Mouse (Mus musculus): ENCODE data around the gene Pde1b. TPM values are rescaled to one million over a fixed set of nuclear protein-coding genes. Genes with fewer than 3 reads are reported as not detected.

Gene Pde1b
- polyA plus RNA-seq, 1 experiment from 2014 or later: 2.2 TPM

- TF ChIP-seq CTCF (IDR thresholded peaks at IDR 0.05) (no peak), EP300 (IDR thresholded peaks at IDR 0.05) (no peak)
- peak overlapping the region; percentile 80 for H3K4me2 ChIP-seq (replicated peaks; ENCODE audit: low read depth, low read length)
- ATAC-seq (peak; percentile 16), DNase-seq (ENCODE audit: low spot score) (no peak)
- 0 out of 2 replicates have a peak, but pooled peaks cover 6% of the 10 kb centered on the region for H3K27me3 ChIP-seq (replicated peaks; ENCODE audit: insufficient read depth, low read length)
- peak overlapping the region; percentile 42 for H3K4me3 ChIP-seq (ENCODE audit: low read depth, low read length)
- no peaks in the 10 kb centered on the region for H3K36me3 ChIP-seq (ENCODE audit: insufficient read depth, low read length)
- 0 out of 2 replicates have a peak overlapping the region, but pooled peaks have one; percentile 16 for H3K9ac ChIP-seq (replicated peaks; ENCODE audit: low read depth)
- H3K4me1 ChIP-seq (ENCODE audit: insufficient read depth, low read depth, low read length): 0 out of 2 replicates have a peak, but pooled peaks cover 4% of the 10 kb centered on the region
- 2% methylated on average over 32 of the region's 37 CpGs for WGBS
- H3K27ac ChIP-seq (ENCODE audit: low read length): no peak overlapping the region
- H3K9me3 ChIP-seq (ENCODE audit: low read length): no peaks in the 10 kb centered on the region
These were observed 34.4 kb downstream of the Pde1b start for GRCm38 (mm10) chr15:103537011-103537821.

- Histone ChIP-seq H3K9ac (replicated peaks; ENCODE audit: low read depth) (0 out of 2 replicates have a peak within 1 kb of the TSS, but pooled peaks have one; percentile 16), H3K9me3 (ENCODE audit: low read length) (no peaks in the 10 kb centered on the region), H3K4me2 (replicated peaks; ENCODE audit: low read depth, low read length) (peak within 1 kb of the TSS; percentile 80), H3K36me3 (ENCODE audit: insufficient read depth, low read length) (no peaks in the 10 kb centered on the region), H3K27ac (ENCODE audit: low read length) (no peak within 1 kb of the TSS), H3K27me3 (replicated peaks; ENCODE audit: insufficient read depth, low read length) (0 out of 2 replicates have a peak, but pooled peaks cover 6% of the 10 kb centered on the region), H3K4me3 (ENCODE audit: low read depth, low read length) (peak within 1 kb of the TSS; percentile 42), H3K4me1 (ENCODE audit: insufficient read depth, low read depth, low read length) (0 out of 2 replicates have a peak, but pooled peaks cover 4% of the 10 kb centered on the region)
- TF ChIP-seq EP300 (IDR thresholded peaks at IDR 0.05): no peak
- no peak for TF ChIP-seq CTCF (IDR thresholded peaks at IDR 0.05)
- peak; percentile 53 for DNase-seq (ENCODE audit: low spot score)
- WGBS: 1% methylated on average over 36 of the region's 36 CpGs
- ATAC-seq: peak; percentile 81
These were observed 35.0 kb downstream of the Pde1b start, which contains the start of gene Ppp1r1a for GRCm38 (mm10) chr15:103537822-103538213. TSS of gene Ppp1r1a (minus strand) at chr15:103538003.

- 0 out of 2 replicates have a peak, but pooled peaks cover 4% of the 10 kb centered on the region for H3K4me1 ChIP-seq (ENCODE audit: insufficient read depth, low read depth, low read length)
- H3K36me3 ChIP-seq (ENCODE audit: insufficient read depth, low read length): no peaks in the 10 kb centered on the region
- no peak overlapping the region for H3K4me2 ChIP-seq (replicated peaks; ENCODE audit: low read depth, low read length)
- 49% methylated on average over 2 of the region's 2 CpGs for WGBS
- TF ChIP-seq EP300 (IDR thresholded peaks at IDR 0.05): no peak
- no peak for TF ChIP-seq CTCF (IDR thresholded peaks at IDR 0.05)
- DNase-seq (ENCODE audit: low spot score) (no peak), ATAC-seq (no peak)
- H3K27me3 ChIP-seq (replicated peaks; ENCODE audit: insufficient read depth, low read length): 0 out of 2 replicates have a peak, but pooled peaks cover 6% of the 10 kb centered on the region
- H3K9me3 ChIP-seq (ENCODE audit: low read length): no peaks in the 10 kb centered on the region
- no peak overlapping the region for H3K27ac ChIP-seq (ENCODE audit: low read length)
- no peak overlapping the region for H3K9ac ChIP-seq (replicated peaks; ENCODE audit: low read depth)
- no peak overlapping the region for H3K4me3 ChIP-seq (ENCODE audit: low read depth, low read length)
These were observed 36.4 kb downstream of the Pde1b start for GRCm38 (mm10) chr15:103539259-103539658.

- H3K4me2 ChIP-seq (replicated peaks; ENCODE audit: low read depth, low read length): no peak overlapping the region
- 0 out of 2 replicates have a peak, but pooled peaks cover 6% of the 10 kb centered on the region for H3K27me3 ChIP-seq (replicated peaks; ENCODE audit: insufficient read depth, low read length)
- DNase-seq (ENCODE audit: low spot score): no peak
- no peaks in the 10 kb centered on the region for H3K9me3 ChIP-seq (ENCODE audit: low read length)
- 75% methylated on average over 1 of the region's 1 CpGs for WGBS
- H3K9ac ChIP-seq (replicated peaks; ENCODE audit: low read depth): no peak overlapping the region
- H3K4me3 ChIP-seq (ENCODE audit: low read depth, low read length): no peak overlapping the region
- no peak overlapping the region for H3K27ac ChIP-seq (ENCODE audit: low read length)
- TF ChIP-seq CTCF (IDR thresholded peaks at IDR 0.05): no peak
- no peak for TF ChIP-seq EP300 (IDR thresholded peaks at IDR 0.05)
- no peaks in the 10 kb centered on the region for H3K36me3 ChIP-seq (ENCODE audit: insufficient read depth, low read length)
- no peak for ATAC-seq
- 0 out of 2 replicates have a peak, but pooled peaks cover 4% of the 10 kb centered on the region for H3K4me1 ChIP-seq (ENCODE audit: insufficient read depth, low read depth, low read length)
These were observed 37.8 kb downstream of the Pde1b start for GRCm38 (mm10) chr15:103540646-103541045.

GRCm38 (mm10) chr15:103542526-103542925 lies 39.7 kb downstream of the Pde1b start:
- H3K4me1 ChIP-seq (ENCODE audit: insufficient read depth, low read depth, low read length): no peaks in the 10 kb centered on the region
- H3K27ac ChIP-seq (ENCODE audit: low read length): no peak overlapping the region
- H3K36me3 ChIP-seq (ENCODE audit: insufficient read depth, low read length): no peaks in the 10 kb centered on the region
- ATAC-seq: no peak
- H3K4me2 ChIP-seq (replicated peaks; ENCODE audit: low read depth, low read length): no peak overlapping the region
- no peak overlapping the region for H3K4me3 ChIP-seq (ENCODE audit: low read depth, low read length)
- 0 out of 2 replicates have a peak, but pooled peaks cover 2% of the 10 kb centered on the region for H3K27me3 ChIP-seq (replicated peaks; ENCODE audit: insufficient read depth, low read length)
- TF ChIP-seq EP300 (IDR thresholded peaks at IDR 0.05) (no peak), CTCF (IDR thresholded peaks at IDR 0.05) (no peak)
- DNase-seq (ENCODE audit: low spot score): no peak
- H3K9me3 ChIP-seq (ENCODE audit: low read length): no peaks in the 10 kb centered on the region
- no peak overlapping the region for H3K9ac ChIP-seq (replicated peaks; ENCODE audit: low read depth)

- H3K36me3 ChIP-seq (ENCODE audit: insufficient read depth, low read length): no peaks in the 10 kb centered on the region
- 72% methylated on average over 3 of the region's 3 CpGs for WGBS
- no peaks in the 10 kb centered on the region for H3K4me1 ChIP-seq (ENCODE audit: insufficient read depth, low read depth, low read length)
- ATAC-seq: no peak
- H3K4me2 ChIP-seq (replicated peaks; ENCODE audit: low read depth, low read length): no peak overlapping the region
- DNase-seq (ENCODE audit: low spot score): no peak
- H3K27ac ChIP-seq (ENCODE audit: low read length): no peak overlapping the region
- H3K9me3 ChIP-seq (ENCODE audit: low read length): no peaks in the 10 kb centered on the region
- no peak overlapping the region for H3K4me3 ChIP-seq (ENCODE audit: low read depth, low read length)
- no peak overlapping the region for H3K9ac ChIP-seq (replicated peaks; ENCODE audit: low read depth)
- TF ChIP-seq CTCF (IDR thresholded peaks at IDR 0.05) (peak; percentile 38; the same call in 1 of the 2 replicates), EP300 (IDR thresholded peaks at IDR 0.05) (no peak)
- no peaks in the 10 kb centered on the region for H3K27me3 ChIP-seq (replicated peaks; ENCODE audit: insufficient read depth, low read length)
These were observed 45.1 kb downstream of the Pde1b start for GRCm38 (mm10) chr15:103547983-103548382.
